Mouse (Mus musculus) bone marrow macrophage, adult 2 months (primary cell): ENCODE results near the gene Fam169b.

Experiments used
- CTCF ChIP-seq: IDR thresholded peaks from 2 replicates; pipeline ENCODE4 v1.5.1; 2012; ENCODE audit warnings: low read depth, mild to moderate bottlenecking, low read length, moderate library complexity
- POLR2A ChIP-seq: IDR thresholded peaks from 2 replicates; pipeline ENCODE4 v1.6.1; 2012; ENCODE audit warnings: mild to moderate bottlenecking, low read depth, low read length, borderline replicate concordance

- TF ChIP-seq POLR2A: no peak
- no peak for TF ChIP-seq CTCF
These were observed 32.3 kb downstream of the Fam169b start for GRCm38 (mm10) chr7:68305781-68306575.
